ENCODE assay signal across 1 mouse cellular context in the genomic region with DNA sequence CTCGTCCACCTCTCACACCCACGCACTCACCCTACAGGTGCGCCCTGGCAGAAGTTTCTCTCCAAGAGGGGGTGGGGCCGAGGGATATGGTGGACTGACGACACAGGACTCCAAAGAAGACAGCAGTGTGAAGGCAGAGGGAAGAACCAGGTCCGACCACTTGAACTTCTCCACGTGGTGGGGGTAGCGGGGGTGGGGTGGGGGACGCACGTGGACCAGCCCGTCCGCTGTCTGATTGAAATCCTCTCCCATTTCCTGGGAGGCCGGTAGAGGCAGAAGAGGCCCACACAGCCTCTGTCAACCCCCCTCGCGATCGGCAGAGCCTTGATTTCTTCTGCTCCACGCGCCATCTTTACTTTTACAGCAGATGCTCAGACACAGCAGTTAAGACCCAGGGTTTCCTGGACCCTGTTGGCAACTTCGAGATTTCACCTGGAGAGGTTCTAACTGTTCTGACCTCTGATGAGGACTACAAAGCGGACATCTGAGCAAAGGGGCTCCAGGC.
TF ChIP-seq lines count a peak whose summit lies in the region.

No protein-coding gene starts in this region.

TF ChIP-seq in MEL, 35 proteins besides CTCF, POLR2A, EP300 and RAD21:
- TF ChIP-seq CHD1 (IDR thresholded peaks at IDR 0.05; ENCODE audit: low read depth, low read length) (no peak), POLR2AphosphoS2 (IDR thresholded peaks at IDR 0.05; ENCODE audit: low read length) (no peak), KAT2A (conservative IDR thresholded peaks at IDR 0.05; ENCODE audit: low read depth, low read length) (no peak), MYC (IDR thresholded peaks at IDR 0.05; ENCODE audit: low read depth, low read length) (peak; percentile 48; the same call in 1 of the 2 replicates)
